Mouse (Mus musculus): ENCODE data around the gene Fam20c.

Fam20c gene

GRCm38 (mm10) chr5:138756311-138757085 is 2.2 kb downstream of the Fam20c start:
- no peak for DNase-seq (ENCODE audit: low read depth)

- DNase-seq (ENCODE audit: low read depth) = no peak
Observed at GRCm38 (mm10) chr5:138757135-138757534, 2.8 kb downstream of the Fam20c start.

GRCm38 (mm10) chr5:138757616-138758015 is 3.3 kb downstream of the Fam20c start:
- DNase-seq (ENCODE audit: low read depth) = no peak

- no peak for DNase-seq (ENCODE audit: low read depth)
Observed at GRCm38 (mm10) chr5:138758533-138758932, 4.2 kb downstream of the Fam20c start.

- no peak for DNase-seq (ENCODE audit: low read depth)
Observed at GRCm38 (mm10) chr5:138761836-138762334, 7.6 kb downstream of the Fam20c start.

- no peak for DNase-seq (ENCODE audit: low read depth)
Observed at GRCm38 (mm10) chr5:138762361-138762760, 8.0 kb downstream of the Fam20c start.

- DNase-seq (ENCODE audit: low read depth) = no peak
Observed at GRCm38 (mm10) chr5:138764601-138765000, 10.3 kb downstream of the Fam20c start.

GRCm38 (mm10) chr5:138767650-138768049 is 13.3 kb downstream of the Fam20c start:
- DNase-seq (ENCODE audit: low read depth) = no peak

- no peak for DNase-seq (ENCODE audit: low read depth)
Observed at GRCm38 (mm10) chr5:138768704-138769103, 14.4 kb downstream of the Fam20c start.

- no peak for DNase-seq (ENCODE audit: low read depth)
Observed at GRCm38 (mm10) chr5:138769126-138769525, 14.8 kb downstream of the Fam20c start.

- no peak for DNase-seq (ENCODE audit: low read depth)
Observed at GRCm38 (mm10) chr5:138775096-138775495, 20.8 kb downstream of the Fam20c start.

GRCm38 (mm10) chr5:138776346-138776745 is 22.0 kb downstream of the Fam20c start:
- no peak for DNase-seq (ENCODE audit: low read depth)

- no peak for DNase-seq (ENCODE audit: low read depth)
Observed at GRCm38 (mm10) chr5:138778731-138779463, 24.6 kb downstream of the Fam20c start.

GRCm38 (mm10) chr5:138779655-138780054 is 25.3 kb downstream of the Fam20c start:
- no peak for DNase-seq (ENCODE audit: low read depth)

- DNase-seq (ENCODE audit: low read depth) = no peak
Observed at GRCm38 (mm10) chr5:138782697-138783096, 28.4 kb downstream of the Fam20c start.

GRCm38 (mm10) chr5:138783181-138783580 is 28.9 kb downstream of the Fam20c start:
- no peak for DNase-seq (ENCODE audit: low read depth)

GRCm38 (mm10) chr5:138785986-138786515 is 31.7 kb downstream of the Fam20c start:
- no peak for DNase-seq (ENCODE audit: low read depth)

GRCm38 (mm10) chr5:138787648-138788047 is 33.3 kb downstream of the Fam20c start:
- DNase-seq (ENCODE audit: low read depth) = no peak

- no peak for DNase-seq (ENCODE audit: low read depth)
Observed at GRCm38 (mm10) chr5:138788481-138789211, 34.3 kb downstream of the Fam20c start.

- no peak for DNase-seq (ENCODE audit: low read depth)
Observed at GRCm38 (mm10) chr5:138790954-138791480, 36.7 kb downstream of the Fam20c start.

- no peak for DNase-seq (ENCODE audit: low read depth)
Observed at GRCm38 (mm10) chr5:138801588-138802116, 47.3 kb downstream of the Fam20c start.

- DNase-seq (ENCODE audit: low read depth) = no peak
Observed at GRCm38 (mm10) chr5:138804286-138804685, 50.0 kb downstream of the Fam20c start.

All from c-Kit-positive CD71-positive TER-119-negative erythroid progenitor cells, embryonic 14.5 days (primary cell).